Mouse (Mus musculus): ENCODE measurements around the gene Nlgn1.

Gene Nlgn1

GRCm38 (mm10) chr3:26332400-26333238, at the start of gene Nlgn1:
TSS of gene Nlgn1 (minus strand) at chr3:26332460.
- no peak for DNase-seq (ENCODE audit: low read depth)

DNA sequence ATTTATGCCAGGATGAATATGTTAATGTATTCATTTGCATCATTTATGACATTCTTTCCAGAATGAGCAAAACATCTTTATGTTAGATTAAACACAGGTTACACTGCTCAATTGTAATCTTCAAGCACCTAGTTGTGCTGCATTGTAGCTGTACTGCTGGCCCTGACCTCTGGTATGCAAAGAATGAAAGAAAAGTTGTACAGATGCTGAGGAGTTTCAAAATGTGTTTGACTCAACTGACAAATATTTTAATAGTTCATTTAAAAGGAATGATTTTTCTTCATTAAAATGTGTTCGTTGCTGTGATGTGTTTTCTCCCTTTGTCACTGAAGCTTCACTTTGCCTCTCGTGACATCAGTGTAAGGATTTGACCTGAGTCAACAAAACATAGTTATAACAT, 46.0 kb upstream of the Nlgn1 start:
- DNase-seq (ENCODE audit: low read depth), result no peak

- no peak for DNase-seq (ENCODE audit: low read depth)
Observed at GRCm38 (mm10) chr3:26355082-26355481, 22.8 kb upstream of the Nlgn1 start.

- no peak for DNase-seq (ENCODE audit: low read depth)
Observed at GRCm38 (mm10) chr3:26354483-26355030, 22.3 kb upstream of the Nlgn1 start.

DNA sequence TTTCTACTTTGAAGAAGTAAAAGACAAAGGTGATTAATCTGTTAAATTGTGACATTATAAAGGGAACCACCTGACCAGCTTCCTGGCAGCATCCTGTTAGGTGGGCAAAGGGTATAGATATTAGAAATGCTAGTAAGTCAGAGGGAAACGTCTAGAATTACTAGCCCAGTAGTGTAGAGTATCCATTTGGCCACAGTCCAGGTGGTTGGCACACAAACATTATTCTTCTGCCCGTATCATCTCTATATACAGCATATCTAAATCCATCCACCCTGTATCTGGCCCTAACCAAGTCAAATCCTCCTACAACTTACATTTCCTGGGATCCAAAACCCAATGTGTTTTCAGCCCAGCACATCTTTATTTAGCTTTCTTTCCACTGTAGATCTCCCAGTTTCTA, 5.2 kb upstream of the Nlgn1 start:
- no peak for DNase-seq (ENCODE audit: low read depth)

DNA sequence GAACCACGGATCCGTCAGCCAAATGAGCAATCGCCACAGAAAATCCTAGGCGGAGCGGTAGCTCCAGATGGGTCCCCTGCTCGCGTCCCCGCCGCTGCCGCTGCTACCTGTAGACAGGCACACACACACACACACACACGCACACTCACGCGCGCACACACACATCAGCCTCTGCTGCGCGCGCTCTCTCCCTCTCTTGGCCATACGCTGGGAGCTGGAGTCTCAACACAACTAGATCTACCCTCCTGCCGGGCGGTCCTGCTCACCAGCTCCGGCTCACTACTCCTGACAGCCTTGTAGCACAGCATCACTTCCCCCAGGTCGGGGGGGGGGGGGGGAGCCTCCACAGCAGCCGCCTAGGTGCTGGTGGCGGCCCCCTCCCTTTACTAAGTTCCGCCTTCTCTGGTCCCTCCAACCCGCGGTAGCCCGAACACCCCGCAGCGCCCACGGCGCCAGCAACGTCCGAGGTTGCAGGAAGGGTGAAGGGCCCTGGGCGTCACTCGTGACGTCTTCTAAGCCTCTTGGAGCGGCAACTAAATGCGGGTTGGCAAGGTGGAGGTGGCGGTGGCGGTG, 1.1 kb upstream of the Nlgn1 start:
- DNase-seq (ENCODE audit: low read depth), result no peak

DNA sequence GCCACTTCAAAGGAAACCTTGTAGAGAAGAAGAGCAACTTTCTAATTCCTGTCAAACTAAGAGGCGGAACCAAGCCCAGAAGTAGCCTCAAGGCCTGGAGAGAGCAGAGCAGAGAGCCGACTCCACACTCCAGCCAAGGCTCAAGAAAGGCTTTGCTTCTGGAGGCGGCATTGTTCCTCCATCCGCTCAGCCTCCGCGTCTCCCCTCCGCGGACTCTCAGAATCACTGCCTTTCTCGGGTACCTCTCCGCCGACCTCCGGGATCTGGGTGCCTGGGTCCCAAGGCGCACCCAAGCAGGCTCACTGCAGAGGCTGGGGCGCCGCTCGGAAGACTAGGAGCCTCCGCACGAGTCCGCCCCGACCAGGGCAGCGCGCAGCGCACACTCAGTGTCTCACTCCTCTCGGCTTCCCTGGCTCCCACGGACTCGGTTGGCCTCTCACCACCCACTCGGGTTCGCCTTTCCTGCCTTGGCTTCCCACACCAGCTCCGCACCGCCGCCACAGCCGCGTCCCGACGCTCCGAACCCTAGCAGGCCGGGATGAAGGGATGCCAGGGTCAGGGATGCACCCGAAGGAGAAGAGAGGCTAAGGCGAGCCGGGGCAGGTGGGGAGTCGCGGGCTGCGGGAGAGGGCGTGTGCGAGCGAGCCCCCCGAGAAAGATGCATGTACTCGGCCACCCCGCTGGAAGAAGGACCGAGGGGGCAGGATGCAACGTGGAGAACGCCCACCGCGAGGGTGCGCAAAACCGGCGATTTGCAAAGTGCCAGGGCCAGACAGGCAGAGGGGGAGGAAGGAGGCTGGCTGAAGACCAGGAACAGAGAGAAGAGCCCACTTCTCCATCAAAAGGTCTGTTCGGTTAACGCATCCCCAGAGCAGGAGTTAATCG, 841 bp downstream of the Nlgn1 start:
- no peak for DNase-seq (ENCODE audit: low read depth)

DNA sequence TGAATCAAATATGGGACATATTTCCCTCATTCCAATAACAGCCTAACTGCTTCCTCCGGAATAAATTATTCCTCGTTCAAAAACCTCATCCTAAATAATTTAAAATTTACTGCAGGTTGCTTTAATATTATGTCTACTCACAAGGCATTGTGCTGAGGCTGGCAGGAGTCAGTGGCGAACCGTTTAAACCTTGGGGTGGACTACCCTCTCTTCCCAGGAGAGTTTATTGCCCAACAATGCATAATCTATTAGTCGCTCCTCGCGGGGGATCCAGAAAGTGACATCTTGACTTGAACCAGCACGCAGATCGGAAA, 1.4 kb downstream of the Nlgn1 start:
- DNase-seq (ENCODE audit: low read depth), result no peak

DNA sequence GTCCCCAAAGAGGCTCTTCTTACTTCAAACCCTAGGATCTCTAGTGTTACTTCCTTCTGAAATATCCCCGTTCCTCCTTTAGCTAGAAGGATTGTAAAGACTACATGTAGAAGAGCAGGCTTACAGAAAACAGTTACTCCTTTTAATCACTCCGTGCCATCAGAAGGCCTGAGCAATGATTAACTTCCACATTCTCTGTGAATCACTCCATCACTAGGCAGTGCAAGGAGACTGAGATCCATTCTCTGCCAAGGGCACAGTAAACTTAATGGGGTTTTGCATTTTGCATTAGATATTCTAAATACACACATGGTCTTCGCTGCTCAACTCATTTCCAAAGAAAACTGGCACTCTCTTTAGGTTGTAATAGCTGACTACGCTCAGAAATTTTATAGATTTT, 2.2 kb downstream of the Nlgn1 start:
- DNase-seq (ENCODE audit: low read depth), result no peak

DNA sequence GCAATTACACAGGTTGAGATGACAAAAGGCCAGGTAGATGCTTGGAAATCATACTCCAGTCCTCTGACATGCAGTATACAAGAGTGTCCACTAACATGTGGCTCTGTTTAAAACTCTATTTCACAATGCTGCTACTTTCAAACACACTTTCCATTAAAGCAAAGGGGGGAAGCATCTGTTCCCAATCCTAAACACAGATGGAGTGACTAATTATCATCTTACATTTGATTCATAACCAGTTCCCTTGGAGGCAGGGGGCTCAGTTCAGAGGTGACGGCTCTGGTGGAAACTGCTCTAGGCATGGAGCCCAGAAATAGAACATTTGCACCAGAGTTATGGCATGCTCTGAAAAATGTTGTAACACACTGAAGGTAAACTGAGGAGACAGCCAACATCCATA, 7.8 kb downstream of the Nlgn1 start:
- no peak for DNase-seq (ENCODE audit: low read depth)

DNA sequence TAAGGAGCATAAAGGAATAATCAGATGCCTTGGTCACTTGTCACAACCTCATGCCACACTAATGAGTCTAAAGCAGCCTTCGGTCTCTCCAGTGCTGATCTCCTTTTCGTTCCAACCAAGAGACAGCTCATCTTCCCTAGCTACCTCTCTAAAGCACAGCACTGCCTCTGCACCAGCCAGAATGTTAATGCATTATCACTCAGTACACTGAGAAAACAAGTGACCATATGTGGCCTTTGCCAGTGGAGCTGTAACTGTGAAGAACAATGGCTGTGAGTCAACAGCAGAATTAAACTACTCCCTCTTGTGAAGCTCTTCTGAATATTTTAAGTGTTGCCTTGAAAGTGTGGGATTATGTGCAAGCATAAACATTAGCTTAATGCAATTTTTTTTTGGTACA, 14.9 kb downstream of the Nlgn1 start:
- no peak for DNase-seq (ENCODE audit: low read depth)

- DNase-seq (ENCODE audit: low read depth), result no peak
Observed at GRCm38 (mm10) chr3:26297869-26298268, 34.4 kb downstream of the Nlgn1 start.

DNA sequence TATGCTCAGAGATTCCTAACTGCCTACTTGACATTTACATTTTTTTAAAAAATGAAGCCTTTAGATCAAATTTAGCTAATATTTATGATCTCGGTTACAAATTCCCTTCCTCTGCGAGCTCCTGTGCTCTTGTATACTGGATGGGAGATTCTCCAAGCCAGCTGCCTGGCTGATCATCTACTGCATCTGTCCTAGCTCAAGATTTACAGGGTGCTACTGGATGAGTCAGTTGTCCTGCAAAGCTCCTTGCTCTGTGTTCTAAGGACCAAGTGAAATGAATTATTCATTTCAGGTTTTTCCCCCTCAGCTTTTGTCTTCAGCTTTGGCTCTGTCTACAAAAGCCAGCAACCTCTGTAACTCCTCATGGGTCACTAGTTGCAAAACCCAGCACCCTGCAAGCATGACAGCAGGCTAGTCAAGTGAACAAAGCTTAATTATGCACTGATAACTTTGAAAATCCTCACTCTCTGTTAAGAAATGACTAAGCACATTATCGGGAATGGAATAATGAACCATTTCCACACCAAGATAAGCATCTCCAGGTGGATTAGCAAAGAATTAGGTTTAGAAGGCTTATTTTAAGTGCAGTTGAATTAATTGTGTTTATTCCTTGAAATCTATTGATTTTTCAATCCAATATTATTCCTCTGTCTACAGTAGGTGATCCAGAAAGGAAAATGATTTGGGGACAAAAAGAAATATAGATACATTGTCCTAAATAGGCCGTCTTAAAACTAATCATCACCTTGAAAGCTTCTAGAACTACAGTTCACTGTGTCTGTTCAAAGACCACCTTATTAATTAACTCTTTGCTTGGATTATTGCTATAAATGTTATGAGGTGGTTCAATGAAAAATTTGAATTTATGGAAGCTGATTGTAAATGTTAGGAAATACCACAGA, 61.1 kb downstream of the Nlgn1 start:
- no peak for DNase-seq (ENCODE audit: low read depth)

- no peak for DNase-seq (ENCODE audit: low read depth)
Observed at GRCm38 (mm10) chr3:26246564-26246963, 85.7 kb downstream of the Nlgn1 start.

DNA sequence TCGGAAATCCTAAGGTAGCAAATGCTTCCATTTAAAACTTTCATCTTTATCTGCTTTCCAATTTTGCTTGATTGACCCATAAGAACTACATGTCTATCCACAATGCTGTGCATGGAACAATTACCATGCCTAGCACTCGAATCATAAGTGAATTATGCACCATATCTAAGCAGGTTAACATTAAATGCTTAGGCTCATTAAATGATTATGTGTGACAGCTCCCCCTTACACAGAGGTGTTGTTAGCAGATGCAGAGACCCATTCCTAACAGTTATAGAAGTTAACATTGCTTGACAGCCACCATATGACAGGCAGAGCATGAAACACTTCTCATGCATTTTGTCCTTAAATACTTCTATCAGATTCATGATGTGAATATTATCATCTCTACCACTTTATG, 89.0 kb downstream of the Nlgn1 start:
- no peak for DNase-seq (ENCODE audit: low read depth)

- no peak for DNase-seq (ENCODE audit: low read depth)
Observed at GRCm38 (mm10) chr3:26230006-26230405, 102.3 kb downstream of the Nlgn1 start.

- no peak for DNase-seq (ENCODE audit: low read depth)
Observed at GRCm38 (mm10) chr3:26228827-26229226, 103.4 kb downstream of the Nlgn1 start.

- DNase-seq (ENCODE audit: low read depth), result no peak
Observed at GRCm38 (mm10) chr3:26228172-26228781, 104.0 kb downstream of the Nlgn1 start.

- no peak for DNase-seq (ENCODE audit: low read depth)
Observed at GRCm38 (mm10) chr3:26223500-26223899, 108.8 kb downstream of the Nlgn1 start.

- no peak for DNase-seq (ENCODE audit: low read depth)
Observed at GRCm38 (mm10) chr3:26216231-26216630, 116.0 kb downstream of the Nlgn1 start.

GRCm38 (mm10) chr3:26202702-26203101, 129.6 kb downstream of the Nlgn1 start:
- no peak for DNase-seq (ENCODE audit: low read depth)
